Comparison of ENCODE assay signal across 12 mouse cellular contexts in the genomic region with DNA sequence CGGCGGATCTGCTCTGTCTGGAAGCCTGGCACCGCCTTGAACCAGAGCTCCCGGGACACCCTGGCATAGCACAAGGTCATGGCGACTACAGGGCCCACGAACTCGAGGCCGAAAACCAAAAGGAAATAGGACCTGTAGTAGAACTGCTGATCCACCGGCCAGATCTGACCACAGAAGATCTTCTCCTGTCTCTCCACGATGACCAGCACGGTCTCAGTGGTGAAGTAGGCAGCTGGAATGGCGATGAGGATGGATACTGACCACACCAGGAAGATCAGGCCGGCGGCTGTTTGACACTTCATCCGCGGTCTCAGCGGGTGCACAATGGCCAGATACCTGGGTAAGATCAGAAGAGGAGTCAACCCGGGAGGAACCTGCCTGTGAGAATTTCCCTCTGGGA.
"Had no signal": no experiment of that assay in that cellular context is flagged by ENCODE, and none has a peak within 500 bp of the region (broad histone marks: within the 10 kb centered on the region; RNA-seq: fewer than 3 reads in every experiment).

No protein-coding gene starts in this region.

- H3K27me3 ChIP-seq: intestine, embryonic 15.5 days; kidney, embryonic 15.5 days; midbrain, embryonic 13.5 days had no signal

- H3K36me3 ChIP-seq: intestine, embryonic 15.5 days; kidney, embryonic 15.5 days; limb, embryonic 10.5 days; midbrain, embryonic 13.5 days had no signal

- H3K9ac ChIP-seq: intestine, embryonic 15.5 days; kidney, embryonic 15.5 days; liver, postnatal 0 days; midbrain, embryonic 13.5 days had no signal

- H3K9me3 ChIP-seq: intestine, embryonic 15.5 days; kidney, embryonic 15.5 days; limb, embryonic 10.5 days; midbrain, embryonic 13.5 days had no signal

- DNase-seq: kidney, adult 2 months; kidney, postnatal 14 days; liver, postnatal 0 days; lung, postnatal 10 days; right cerebral cortex, postnatal 14 days; thymus, postnatal 36 days had no signal

- ATAC-seq: intestine, embryonic 15.5 days; liver, postnatal 0 days; midbrain, embryonic 13.5 days had no signal

- H3K4me2 ChIP-seq: intestine, embryonic 15.5 days; kidney, embryonic 15.5 days; midbrain, embryonic 13.5 days had no signal

- H3K4me3 ChIP-seq: intestine, embryonic 15.5 days; kidney, embryonic 15.5 days; left cerebral cortex, adult 2 months; limb, embryonic 10.5 days; midbrain, embryonic 13.5 days had no signal

- H3K27ac ChIP-seq: intestine, embryonic 15.5 days; kidney, embryonic 15.5 days; left cerebral cortex, adult 2 months; limb, embryonic 10.5 days; macrophage; midbrain, embryonic 13.5 days had no signal

- H3K4me1 ChIP-seq: midbrain, embryonic 13.5 days had no signal
